Mouse (Mus musculus) urinary bladder, adult 18-20 months (tissue): ENCODE measurements around the gene Ak5.

Source experiments
- DNase-seq, 2 experiments: peaks; one replicate each; pipeline ENCODE4 v3.0.0; 2022; ENCODE audit warnings: low spot score in 2 of 2, mixed read lengths in 2 of 2

The Ak5 gene

DNA sequence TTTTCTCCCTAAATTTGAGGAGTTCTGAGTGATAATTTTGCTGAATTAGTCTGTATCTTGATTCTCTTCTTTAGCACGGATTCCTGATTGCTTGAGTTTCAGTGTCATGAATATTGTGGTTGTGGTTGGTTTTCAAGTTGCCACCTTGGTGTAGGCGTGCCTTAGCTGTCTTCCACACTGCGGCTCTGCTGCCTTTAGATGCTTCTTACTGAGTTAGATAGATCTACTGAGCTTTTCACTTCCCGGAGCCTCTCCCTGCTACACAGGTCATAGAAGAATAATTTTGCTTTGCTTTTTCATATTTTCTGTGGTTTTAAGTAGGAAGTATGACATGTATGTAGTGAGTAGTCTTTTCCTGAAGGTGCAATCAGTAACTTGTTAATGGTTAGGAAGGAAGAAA is 225.4 kb downstream of the Ak5 start:
- DNase-seq = no peak

DNA sequence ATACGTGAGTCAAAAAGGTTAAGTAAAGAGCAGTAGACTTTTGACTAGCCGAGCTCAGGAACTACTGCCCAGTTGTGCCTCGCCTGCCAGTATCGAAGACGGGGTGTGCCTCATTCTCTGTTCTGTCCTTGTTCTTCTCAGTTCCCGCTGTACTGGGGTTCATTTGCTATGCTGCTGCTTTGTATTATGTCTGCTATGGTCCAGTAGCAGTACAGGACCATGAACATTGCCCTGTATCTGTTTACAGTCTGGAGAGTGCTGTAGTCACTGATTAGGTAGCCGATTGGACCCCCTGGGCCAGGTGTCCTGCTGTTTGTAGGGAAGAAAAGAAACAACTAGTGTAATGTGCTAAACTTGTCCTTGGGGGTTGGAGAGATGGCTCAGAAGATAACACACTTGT is 230.1 kb downstream of the Ak5 start:
- no peak for DNase-seq

DNA sequence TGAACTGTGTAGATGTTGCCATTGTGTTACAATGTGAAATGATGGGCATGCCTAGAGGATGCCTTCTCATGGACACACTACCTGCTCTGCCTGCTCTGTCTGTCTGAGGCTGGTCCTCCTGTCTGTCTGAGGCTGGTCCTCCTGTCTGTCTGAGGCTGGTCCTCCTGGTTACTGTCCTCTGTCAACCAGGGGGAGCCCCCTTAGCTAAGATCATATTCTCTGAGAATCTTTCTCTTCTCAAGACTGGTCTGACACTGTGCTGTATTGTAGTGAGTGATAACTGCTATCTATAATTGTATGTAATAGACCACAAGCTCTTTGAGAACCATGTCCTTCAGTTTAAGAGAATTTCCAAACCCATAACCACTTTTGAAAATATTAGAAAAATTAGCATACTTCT is 232.6 kb downstream of the Ak5 start:
- DNase-seq = no peak

DNA sequence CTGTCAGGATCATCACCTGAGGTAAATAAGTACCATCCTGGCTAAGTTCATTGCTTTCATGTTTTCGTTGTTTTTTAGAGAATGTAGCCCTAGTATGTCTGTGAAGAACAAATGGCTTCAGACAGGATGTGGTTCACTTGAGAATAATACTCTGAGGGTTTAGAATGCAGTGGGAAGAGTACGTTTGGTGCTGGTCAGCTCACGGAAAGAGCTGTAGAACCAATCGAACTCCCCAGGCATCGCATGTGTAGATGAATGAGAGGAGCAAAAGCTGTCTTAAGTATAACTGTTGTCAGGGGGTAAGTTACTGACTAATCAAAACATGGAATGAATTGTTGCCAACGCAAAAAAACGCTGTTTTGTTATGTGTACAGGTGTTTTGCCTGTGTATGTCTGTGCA is 235.5 kb downstream of the Ak5 start:
- DNase-seq = no peak

DNA sequence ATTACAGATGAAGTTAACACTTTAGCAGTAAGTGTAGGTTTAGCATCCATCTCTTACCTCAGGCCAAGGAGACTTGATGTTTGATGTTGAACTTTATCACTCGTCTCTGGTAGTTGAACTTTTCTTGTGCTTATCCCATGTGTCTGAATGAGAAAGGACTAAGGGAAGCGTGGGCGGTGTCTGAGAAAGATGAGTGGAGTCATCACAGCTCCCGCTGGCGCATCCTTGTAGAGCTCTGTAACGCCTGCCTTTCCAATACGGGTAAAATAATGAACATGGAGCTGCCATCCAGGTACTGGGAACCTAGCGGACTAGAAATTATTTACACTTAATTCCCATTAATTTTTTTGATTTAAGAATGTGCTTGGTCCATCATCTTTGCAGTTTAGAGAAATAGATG is 239.2 kb downstream of the Ak5 start:
- no peak for DNase-seq
